Mouse (Mus musculus): ENCODE data around the gene Dpy19l3. TPM values are rescaled to one million over a fixed set of nuclear protein-coding genes. Genes with fewer than 3 reads are reported as not detected.

The Dpy19l3 gene
- polyA plus RNA-seq, 1 experiment from 2014 or later: 57.5 TPM

DNA sequence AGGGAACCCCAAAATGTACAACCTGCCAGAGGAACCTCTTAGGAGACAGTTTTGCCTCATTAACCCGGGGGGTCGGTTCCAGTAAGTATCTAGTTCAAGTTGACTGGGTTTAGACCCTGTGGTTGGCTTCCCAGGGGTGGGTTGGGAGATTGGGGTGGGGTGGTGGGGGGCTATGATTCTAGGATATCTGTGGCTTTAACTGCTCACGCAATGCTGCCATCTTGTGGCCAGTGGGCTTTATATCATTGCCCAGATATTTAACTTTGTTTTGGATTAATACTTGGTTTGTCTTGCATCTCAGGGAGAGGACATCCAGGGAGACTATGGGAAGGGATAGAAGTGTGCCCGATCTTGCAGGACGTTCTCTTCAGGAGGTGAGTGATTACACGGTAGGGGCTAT, 118.0 kb downstream of the Dpy19l3 start:
- no peaks in the 10 kb centered on the region for H3K9me3 ChIP-seq (ENCODE audit: control insufficient read depth, low read length)
- H3K27ac ChIP-seq: no peak overlapping the region
- H3K4me1 ChIP-seq (replicated peaks; ENCODE audit: control insufficient read depth, insufficient read depth, low read length): no peaks in the 10 kb centered on the region
- no peaks in the 10 kb centered on the region for H3K27me3 ChIP-seq (ENCODE audit: control insufficient read depth, insufficient read depth, low read length)
- no peak for ATAC-seq (ENCODE audit: low FRiP score)
- no peak overlapping the region for H3K4me3 ChIP-seq (replicated peaks; ENCODE audit: low read length)
- WGBS: 72% methylated on average over 6 of the region's 6 CpGs
- DNase-seq (ENCODE audit: low spot score): peak; percentile 71
- no peak overlapping the region for H3K9ac ChIP-seq
- peaks cover 69% of the 10 kb centered on the region for H3K36me3 ChIP-seq (replicated peaks; ENCODE audit: control insufficient read depth, insufficient read depth)
- no peak overlapping the region for H3K4me2 ChIP-seq (replicated peaks)

Other genes starting within 250 kb of the Dpy19l3 start
- 0.53 and 0.59 TPM in 2 replicates for gene Tdrd12, start 216.7 kb downstream of the Dpy19l3 start, polyA plus RNA-seq (2014; fragmentation: Nextera tagmentation; extraction: Ambion mirVana)
- gene Nudt19, start 198.2 kb downstream of the Dpy19l3 start, polyA plus RNA-seq (2014; fragmentation: Nextera tagmentation; extraction: Ambion mirVana): 116 and 121 TPM in 2 replicates
- 0.04 and 0.17 TPM in 2 replicates for gene Rgs9bp, start 168.9 kb downstream of the Dpy19l3 start, polyA plus RNA-seq (2014; fragmentation: Nextera tagmentation; extraction: Ambion mirVana)
- gene Ankrd27, start 168.2 kb downstream of the Dpy19l3 start, polyA plus RNA-seq (2014; fragmentation: Nextera tagmentation; extraction: Ambion mirVana): 18.7 and 21.6 TPM in 2 replicates
- gene Pdcd5, start 106.9 kb downstream of the Dpy19l3 start, polyA plus RNA-seq (2014; fragmentation: Nextera tagmentation; extraction: Ambion mirVana): 245 and 288 TPM in 2 replicates
- 14.0 and 16.0 TPM in 2 replicates for gene Zfp507, start 48.5 kb upstream of the Dpy19l3 start, polyA plus RNA-seq (2014; fragmentation: Nextera tagmentation; extraction: Ambion mirVana)